19 mouse cellular contexts compared by ENCODE assay signal in genomic region chr3:90195644-90196043, GRCm38 (mm10). TPM values are rescaled to one million over a fixed set of nuclear protein-coding genes. Genes with fewer than 3 reads are reported as not detected.
A peak's percentile ranks its signal among the peaks of the same experiment; 100 is the strongest.
DNase-seq lines count a peak whose midpoint lies in the region; ATAC-seq and TF ChIP-seq lines count a peak whose summit lies in the region.
"Had no signal": no experiment of that assay in that cellular context is flagged by ENCODE, and none has a peak within 500 bp of the region (broad histone marks: within the 10 kb centered on the region; RNA-seq: fewer than 3 reads in every experiment).

No protein-coding gene starts in this region.

- H3K9ac ChIP-seq in heart, postnatal 0 days (replicated peaks; ENCODE audit: low read depth, low read length) = no peak overlapping the region
- H3K9ac ChIP-seq: embryonic facial prominence, embryonic 13.5 days; embryonic facial prominence, embryonic 15.5 days; forebrain, embryonic 12.5 days had no signal

- 35% methylated on average over 1 of the region's 1 CpGs for WGBS in heart, postnatal 0 days

- no peaks in the 10 kb centered on the region for H3K36me3 ChIP-seq in heart, postnatal 0 days (replicated peaks; ENCODE audit: control insufficient read depth, insufficient read depth, low read length)
- H3K36me3 ChIP-seq: embryonic facial prominence, embryonic 13.5 days; embryonic facial prominence, embryonic 15.5 days; forebrain, embryonic 10.5 days; forebrain, embryonic 12.5 days had no signal

- H3K4me3 ChIP-seq in heart, postnatal 0 days (ENCODE audit: low read depth, low read length) = no peak overlapping the region
- H3K4me3 ChIP-seq: embryonic facial prominence, embryonic 13.5 days; embryonic facial prominence, embryonic 15.5 days; erythroblast, embryonic 14.5 days; forebrain, embryonic 10.5 days; forebrain, embryonic 12.5 days had no signal

- no peak for TF ChIP-seq EP300 in heart, postnatal 0 days (IDR thresholded peaks at IDR 0.05; ENCODE audit: low read depth)

- no peak overlapping the region for H3K27ac ChIP-seq in heart, postnatal 0 days (ENCODE audit: low read depth)
- H3K27ac ChIP-seq: embryonic facial prominence, embryonic 13.5 days; embryonic facial prominence, embryonic 15.5 days; forebrain, embryonic 10.5 days; forebrain, embryonic 12.5 days had no signal

- H3K9me3 ChIP-seq in heart, postnatal 0 days (replicated peaks; ENCODE audit: control insufficient read depth, low read length) = no peaks in the 10 kb centered on the region
- H3K9me3 ChIP-seq: embryonic facial prominence, embryonic 13.5 days; embryonic facial prominence, embryonic 15.5 days; forebrain, embryonic 10.5 days; forebrain, embryonic 12.5 days had no signal

- no peaks in the 10 kb centered on the region for H3K4me1 ChIP-seq in heart, postnatal 0 days (ENCODE audit: control insufficient read depth, insufficient read depth)
- H3K4me1 ChIP-seq: embryonic facial prominence, embryonic 13.5 days had no signal

- ATAC-seq in heart, postnatal 0 days (ENCODE audit: insufficient read depth, low read depth) = peak; percentile 68
- ATAC-seq: forebrain, embryonic 14.5 days; forebrain, embryonic 16.5 days had no signal

- H3K27me3 ChIP-seq in heart, postnatal 0 days (ENCODE audit: control insufficient read depth, insufficient read depth, low read length) = no peaks in the 10 kb centered on the region
- H3K27me3 ChIP-seq: embryonic facial prominence, embryonic 13.5 days; embryonic facial prominence, embryonic 15.5 days; forebrain, embryonic 12.5 days had no signal

- TF ChIP-seq CTCF in heart, postnatal 0 days (IDR thresholded peaks at IDR 0.05; ENCODE audit: low read depth) = no peak

- no peak overlapping the region for H3K4me2 ChIP-seq in heart, postnatal 0 days (ENCODE audit: low read depth, low read length)
- H3K4me2 ChIP-seq: embryonic facial prominence, embryonic 13.5 days; embryonic facial prominence, embryonic 15.5 days; forebrain, embryonic 12.5 days had no signal

- peak; percentile 37 for DNase-seq in adrenal gland, postnatal 14 days
- no peak for DNase-seq in adrenal gland, postnatal 10 days
- DNase-seq in heart, postnatal 0 days (ENCODE audit: low spot score) = no peak
- no peak for DNase-seq in heart, adult 11 months
- DNase-seq: cerebellum, adult 11 months; cerebellum, adult 18-20 months; cerebellum, adult 8-10 months; cerebellum, adult 9-11 months; cerebellum, postnatal 14 days; cerebellum, postnatal 36 days; embryo, embryonic 11 days had no signal

RNA-seq across cellular contexts. Expression of gene Rps27, which starts 17.8 kb away (rescaled TPM):
- 1,702 and 2,060 TPM in 2 replicates for total RNA-seq in adrenal gland, postnatal 14 days (2021)
- total RNA-seq in adrenal gland, postnatal 10 days (2021) = 1,000 to 10,000 TPM; 1,820 to 1,837 TPM
- total RNA-seq in heart, postnatal 0 days (2014; rRNA removed; ENCODE audit: low replicate concordance) = 3,347 and 4,005 TPM in 2 replicates
- 908 and 957 TPM in 2 replicates for polyA plus RNA-seq in heart, postnatal 0 days (2015; fragmentation: Nextera tagmentation; extraction: Ambion mirVana)

RNA-seq across cellular contexts. Expression of gene Rab13, which starts 17.9 kb away (rescaled TPM):
- 33.7 and 34.3 TPM in 2 replicates for total RNA-seq in adrenal gland, postnatal 14 days (2021)
- total RNA-seq in adrenal gland, postnatal 10 days (2021) = 10 to 100 TPM; 30.6 to 39.6 TPM
- total RNA-seq in heart, postnatal 0 days (2014; rRNA removed; ENCODE audit: low replicate concordance) = 9.7 and 13.7 TPM in 2 replicates
- 17.9 and 18.2 TPM in 2 replicates for polyA plus RNA-seq in heart, postnatal 0 days (2015; fragmentation: Nextera tagmentation; extraction: Ambion mirVana)

RNA-seq across cellular contexts. Expression of gene Jtb, which starts 35.8 kb away (rescaled TPM):
- total RNA-seq in adrenal gland, postnatal 14 days (2021) = 58.8 and 58.9 TPM in 2 replicates
- 10 to 100 TPM; 57.2 to 57.9 TPM for total RNA-seq in adrenal gland, postnatal 10 days (2021)
- total RNA-seq in heart, postnatal 0 days (2014; rRNA removed; ENCODE audit: low replicate concordance) = 78.5 and 87.2 TPM in 2 replicates
- polyA plus RNA-seq in heart, postnatal 0 days (2015; fragmentation: Nextera tagmentation; extraction: Ambion mirVana) = 116 TPM in 2 replicates

RNA-seq across cellular contexts. Expression of gene Creb3l4, which starts 47.7 kb away (rescaled TPM):
- 0.33 and 0.38 TPM in 2 replicates for total RNA-seq in adrenal gland, postnatal 14 days (2021)
- total RNA-seq in adrenal gland, postnatal 10 days (2021) = under 1 TPM; 0.36 to 0.55 TPM
- 2.4 TPM in 1 of 2 replicates, not detected in the other for total RNA-seq in heart, postnatal 0 days (2014; rRNA removed; ENCODE audit: low replicate concordance)
- 1.2 TPM in 2 replicates for polyA plus RNA-seq in heart, postnatal 0 days (2015; fragmentation: Nextera tagmentation; extraction: Ambion mirVana)
- total RNA-seq: common myeloid progenitor, adult 5-6 weeks had no signal
- polyA plus RNA-seq: erythroblast, embryonic 14.5 days had no signal

RNA-seq across cellular contexts. Expression of gene Slc39a1, which starts 52.3 kb away (rescaled TPM):
- total RNA-seq in adrenal gland, postnatal 14 days (2021) = 106 and 108 TPM in 2 replicates
- total RNA-seq in adrenal gland, postnatal 10 days (2021) = 100 to 1,000 TPM; 114 to 118 TPM
- total RNA-seq in heart, postnatal 0 days (2014; rRNA removed; ENCODE audit: low replicate concordance) = 157 and 158 TPM in 2 replicates
- 93.3 and 95.5 TPM in 2 replicates for polyA plus RNA-seq in heart, postnatal 0 days (2015; fragmentation: Nextera tagmentation; extraction: Ambion mirVana)
